Mouse (Mus musculus): ENCODE results near the gene 4930404H24Rik. TPM values are rescaled to one million over a fixed set of nuclear protein-coding genes. Genes with fewer than 3 reads are reported as not detected.

The 4930404H24Rik gene
- polyA plus RNA-seq, 1 experiment from 2014 or later, result not detected

DNA sequence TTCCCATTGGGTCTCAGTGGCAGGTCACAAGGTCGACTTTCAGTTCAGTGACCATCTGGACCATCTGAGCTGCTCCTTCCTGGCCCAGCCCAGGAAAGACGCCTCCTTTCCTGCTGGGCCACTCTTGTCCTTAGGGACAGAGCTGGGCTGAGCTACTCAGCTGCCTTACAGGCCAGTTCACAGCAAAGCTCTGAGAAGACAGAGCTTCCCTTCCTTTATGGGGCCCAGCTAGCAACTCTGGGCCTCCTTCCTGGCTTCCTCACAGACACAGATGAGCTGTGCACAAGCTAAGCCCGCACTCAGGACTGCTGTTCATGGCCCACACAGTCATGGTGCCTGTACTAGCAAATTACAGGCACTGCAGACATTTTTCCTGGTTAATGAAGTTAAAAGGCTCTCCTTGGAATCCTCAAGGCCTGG is 34.6 kb upstream of the 4930404H24Rik start:
- H3K27ac ChIP-seq (ENCODE audit: low read length), result 0 out of 2 replicates have a peak overlapping the region, but pooled peaks have one; percentile 51
- no peak overlapping the region for H3K4me3 ChIP-seq (ENCODE audit: low read depth, low read length)
- TF ChIP-seq EP300 (IDR thresholded peaks at IDR 0.05), result no peak
- no peak for TF ChIP-seq CTCF (IDR thresholded peaks at IDR 0.05)
- peak; percentile 65 for ATAC-seq
- 28% methylated on average over 3 of the region's 3 CpGs for WGBS
- no peaks in the 10 kb centered on the region for H3K36me3 ChIP-seq (ENCODE audit: insufficient read depth, low read length)
- no peak overlapping the region for H3K9ac ChIP-seq (replicated peaks; ENCODE audit: low read depth)
- H3K4me1 ChIP-seq (ENCODE audit: insufficient read depth, low read depth, low read length), result no peaks in the 10 kb centered on the region
- no peaks in the 10 kb centered on the region for H3K27me3 ChIP-seq (replicated peaks; ENCODE audit: insufficient read depth, low read length)
- no peak for DNase-seq (ENCODE audit: low spot score)
- no peak overlapping the region for H3K4me2 ChIP-seq (replicated peaks; ENCODE audit: low read depth, low read length)
- H3K9me3 ChIP-seq (ENCODE audit: low read length), result no peaks in the 10 kb centered on the region

DNA sequence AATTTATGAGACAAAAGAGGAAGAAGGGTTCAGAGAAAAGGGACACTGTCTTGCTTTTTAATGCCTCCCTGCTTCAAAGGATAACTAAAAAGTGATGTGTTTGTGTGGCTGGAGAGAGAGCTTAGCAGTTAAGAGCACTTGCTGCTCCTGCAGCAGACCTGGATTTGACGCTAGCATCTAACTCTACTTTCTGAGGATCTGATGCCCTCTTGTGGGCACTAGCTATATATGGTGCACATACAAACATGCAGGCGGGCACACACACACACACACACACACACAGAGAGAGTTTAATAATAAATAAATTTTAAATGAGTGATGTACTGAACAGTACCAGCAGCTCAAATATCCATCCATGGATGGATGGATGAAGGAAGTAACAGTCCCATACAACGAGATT is 29.3 kb upstream of the 4930404H24Rik start:
- Histone ChIP-seq H3K27me3 (replicated peaks; ENCODE audit: insufficient read depth, low read length) (no peaks in the 10 kb centered on the region), H3K9ac (replicated peaks; ENCODE audit: low read depth) (no peak overlapping the region), H3K36me3 (ENCODE audit: insufficient read depth, low read length) (no peaks in the 10 kb centered on the region), H3K27ac (ENCODE audit: low read length) (no peak overlapping the region), H3K4me1 (ENCODE audit: insufficient read depth, low read depth, low read length) (no peaks in the 10 kb centered on the region), H3K4me2 (replicated peaks; ENCODE audit: low read depth, low read length) (no peak overlapping the region), H3K9me3 (ENCODE audit: low read length) (no peaks in the 10 kb centered on the region), H3K4me3 (ENCODE audit: low read depth, low read length) (no peak overlapping the region)
- DNase-seq (ENCODE audit: low spot score) (no peak), ATAC-seq (no peak)
- WGBS, result 75% methylated on average over 3 of the region's 3 CpGs
- TF ChIP-seq CTCF (IDR thresholded peaks at IDR 0.05) (peak; percentile 54), EP300 (IDR thresholded peaks at IDR 0.05) (no peak)

DNA sequence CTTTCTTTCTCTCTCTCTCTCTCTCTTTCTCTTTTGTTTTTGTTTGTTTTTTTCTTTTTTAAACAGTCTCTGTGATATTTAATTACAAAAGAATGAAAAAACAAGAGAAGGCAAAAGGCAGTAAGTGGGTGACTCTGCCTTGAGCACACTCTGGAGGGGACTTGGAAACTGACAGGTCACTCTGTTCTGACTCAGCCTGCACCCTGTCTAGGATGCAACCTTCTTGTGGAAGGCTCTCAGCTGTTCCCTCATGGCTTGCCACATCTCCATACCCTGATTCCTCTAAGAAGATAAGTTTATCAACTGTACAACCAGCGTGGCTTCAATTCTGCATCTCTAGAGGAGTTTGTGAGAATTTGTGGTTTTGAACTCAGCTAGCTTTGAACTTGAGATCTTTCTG is 25.2 kb upstream of the 4930404H24Rik start:
- no peak overlapping the region for H3K9ac ChIP-seq (replicated peaks; ENCODE audit: low read depth)
- H3K27ac ChIP-seq (ENCODE audit: low read length), result 0 out of 2 replicates have a peak overlapping the region, but pooled peaks have one; percentile 5
- no peak overlapping the region for H3K4me2 ChIP-seq (replicated peaks; ENCODE audit: low read depth, low read length)
- ATAC-seq (peak; percentile 94), DNase-seq (ENCODE audit: low spot score) (peak; percentile 77)
- WGBS, result 55% methylated on average over 1 of the region's 1 CpGs
- TF ChIP-seq EP300 (IDR thresholded peaks at IDR 0.05), result peak; percentile 49; the same call in 1 of the 2 replicates
- no peak for TF ChIP-seq CTCF (IDR thresholded peaks at IDR 0.05)
- H3K9me3 ChIP-seq (ENCODE audit: low read length), result no peaks in the 10 kb centered on the region
- H3K4me3 ChIP-seq (ENCODE audit: low read depth, low read length), result no peak overlapping the region
- H3K36me3 ChIP-seq (ENCODE audit: insufficient read depth, low read length), result no peaks in the 10 kb centered on the region
- no peaks in the 10 kb centered on the region for H3K27me3 ChIP-seq (replicated peaks; ENCODE audit: insufficient read depth, low read length)
- H3K4me1 ChIP-seq (ENCODE audit: insufficient read depth, low read depth, low read length), result no peaks in the 10 kb centered on the region

DNA sequence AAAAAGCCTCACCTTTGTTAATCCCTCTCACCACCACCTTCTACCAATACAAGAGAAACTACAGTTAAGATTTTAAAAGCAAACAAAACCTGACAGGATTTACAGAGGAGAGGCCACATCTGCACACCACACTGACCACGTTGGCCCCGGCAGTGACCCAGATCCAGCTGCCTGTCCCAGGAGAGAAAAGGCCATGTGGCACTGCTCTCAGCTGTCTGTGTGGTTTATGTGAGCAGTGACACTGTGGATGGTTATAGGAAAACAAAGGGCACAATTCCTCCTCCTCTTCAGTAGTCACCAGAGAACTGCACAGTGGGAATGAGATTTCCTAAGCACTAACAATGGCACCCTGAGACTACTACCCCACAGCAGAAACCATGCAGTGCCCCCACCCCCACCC is 23.3 kb upstream of the 4930404H24Rik start:
- ATAC-seq (no peak), DNase-seq (ENCODE audit: low spot score) (no peak)
- Histone ChIP-seq H3K4me1 (ENCODE audit: insufficient read depth, low read depth, low read length) (no peaks in the 10 kb centered on the region), H3K9me3 (ENCODE audit: low read length) (no peaks in the 10 kb centered on the region), H3K4me2 (replicated peaks; ENCODE audit: low read depth, low read length) (no peak overlapping the region), H3K27ac (ENCODE audit: low read length) (no peak overlapping the region), H3K27me3 (replicated peaks; ENCODE audit: insufficient read depth, low read length) (no peaks in the 10 kb centered on the region), H3K9ac (replicated peaks; ENCODE audit: low read depth) (no peak overlapping the region), H3K36me3 (ENCODE audit: insufficient read depth, low read length) (no peaks in the 10 kb centered on the region), H3K4me3 (ENCODE audit: low read depth, low read length) (no peak overlapping the region)
- TF ChIP-seq EP300 (IDR thresholded peaks at IDR 0.05) (no peak), CTCF (IDR thresholded peaks at IDR 0.05) (no peak)
- 30% methylated on average over 2 of the region's 2 CpGs for WGBS

DNA sequence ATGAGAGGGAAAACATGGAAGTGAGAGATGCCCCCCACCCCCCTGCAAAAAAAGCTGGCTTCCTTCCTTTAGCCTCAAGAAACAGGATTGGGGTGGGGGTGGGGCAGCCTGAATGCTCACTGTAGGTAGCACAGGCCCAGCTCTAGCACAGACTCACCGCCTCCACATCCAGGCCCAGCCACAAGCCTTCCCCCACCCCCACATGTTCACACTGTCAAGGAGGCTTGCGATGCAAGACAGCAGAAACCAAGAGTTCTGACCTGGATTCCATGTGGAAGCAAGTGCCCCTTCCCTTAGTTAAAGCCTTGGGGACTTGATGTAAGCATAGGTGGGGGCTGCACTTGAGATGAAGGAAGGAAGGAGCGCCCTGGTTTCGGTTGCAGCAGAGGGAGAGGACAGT is 22.8 kb upstream of the 4930404H24Rik start:
- Histone ChIP-seq H3K4me2 (replicated peaks; ENCODE audit: low read depth, low read length) (no peak overlapping the region), H3K9ac (replicated peaks; ENCODE audit: low read depth) (no peak overlapping the region), H3K4me3 (ENCODE audit: low read depth, low read length) (no peak overlapping the region), H3K9me3 (ENCODE audit: low read length) (no peaks in the 10 kb centered on the region), H3K4me1 (ENCODE audit: insufficient read depth, low read depth, low read length) (no peaks in the 10 kb centered on the region; the same call in 1 of the 2 replicates), H3K27ac (ENCODE audit: low read length) (no peak overlapping the region), H3K36me3 (ENCODE audit: insufficient read depth, low read length) (no peaks in the 10 kb centered on the region), H3K27me3 (replicated peaks; ENCODE audit: insufficient read depth, low read length) (no peaks in the 10 kb centered on the region)
- no peak for DNase-seq (ENCODE audit: low spot score)
- WGBS, result 57% methylated on average over 4 of the region's 4 CpGs
- TF ChIP-seq EP300 (IDR thresholded peaks at IDR 0.05), result no peak
- TF ChIP-seq CTCF (IDR thresholded peaks at IDR 0.05), result no peak
- ATAC-seq, result no peak

DNA sequence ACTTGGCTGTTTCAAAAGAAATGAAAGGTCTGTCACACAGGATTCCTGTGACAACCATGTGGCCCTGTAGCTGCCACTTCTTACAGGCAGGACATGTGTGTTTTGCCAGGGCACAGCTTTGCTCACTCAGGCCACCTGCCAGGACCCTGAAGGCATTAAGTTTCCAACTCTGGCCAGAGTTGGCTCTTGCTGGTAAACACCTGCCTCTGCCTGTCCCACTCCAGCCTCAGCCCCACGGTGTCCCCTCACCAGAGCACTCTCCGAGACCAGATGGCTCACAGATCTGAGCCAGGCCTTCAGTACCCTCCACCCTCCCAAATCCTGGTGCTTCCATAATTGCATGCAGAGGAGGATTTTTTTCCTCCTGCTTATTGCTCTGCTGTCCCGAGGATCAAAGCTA is 21.6 kb upstream of the 4930404H24Rik start:
- ATAC-seq (no peak), DNase-seq (ENCODE audit: low spot score) (no peak)
- Histone ChIP-seq H3K9ac (replicated peaks; ENCODE audit: low read depth) (no peak overlapping the region), H3K4me3 (ENCODE audit: low read depth, low read length) (no peak overlapping the region), H3K27me3 (replicated peaks; ENCODE audit: insufficient read depth, low read length) (no peaks in the 10 kb centered on the region), H3K36me3 (ENCODE audit: insufficient read depth, low read length) (no peaks in the 10 kb centered on the region), H3K27ac (ENCODE audit: low read length) (no peak overlapping the region), H3K9me3 (ENCODE audit: low read length) (no peaks in the 10 kb centered on the region), H3K4me1 (ENCODE audit: insufficient read depth, low read depth, low read length) (no peaks in the 10 kb centered on the region; the same call in 1 of the 2 replicates), H3K4me2 (replicated peaks; ENCODE audit: low read depth, low read length) (no peak overlapping the region)
- no peak for TF ChIP-seq CTCF (IDR thresholded peaks at IDR 0.05)
- 52% methylated on average over 3 of the region's 3 CpGs for WGBS

All from lung, postnatal 0 days (tissue).